Mouse (Mus musculus) neural tube, embryonic 14.5 days (tissue): ENCODE data around the gene Nek8. TPM values are rescaled to one million over a fixed set of nuclear protein-coding genes. Genes with fewer than 3 reads are reported as not detected.

Source experiments
- ATAC-seq: fragments of 200-750 bp; cut with Nextera tagmentation; 2 replicates; pipeline ENCODE4 v1.8.0; 2017; ENCODE audit warnings: low read depth, mild to moderate bottlenecking, moderate TSS enrichment, moderate library complexity
- H3K27ac ChIP-seq: fragments of 300-500 bp; sonication (generic); 2 replicates; pipeline ENCODE4 v1.5.1; 2014; ENCODE audit warnings: low read depth, mild to moderate bottlenecking, control low read depth, low read length, moderate library complexity, mixed read lengths
- H3K27me3 ChIP-seq: fragments of 300-500 bp; sonication (generic); 2 replicates; pipeline ENCODE4 v1.6.1; 2014; ENCODE audit warnings: low read length; ENCODE audit not compliant: control insufficient read depth, insufficient read depth
- H3K36me3 ChIP-seq: fragments of 300-500 bp; sonication (generic); 2 replicates; pipeline ENCODE4 v1.6.1; 2014; ENCODE audit warnings: low read length, mixed read lengths; ENCODE audit not compliant: control insufficient read depth, insufficient read depth
- H3K4me1 ChIP-seq: fragments of 300-500 bp; sonication (generic); 2 replicates; pipeline ENCODE4 v1.6.1; 2014; ENCODE audit warnings: low read length; ENCODE audit not compliant: control insufficient read depth, insufficient read depth
- H3K4me2 ChIP-seq: fragments of 300-500 bp; sonication (generic); 2 replicates; pipeline ENCODE4 v1.6.1; 2014; ENCODE audit warnings: mild to moderate bottlenecking, low read depth, low read length, control low read depth
- H3K4me3 ChIP-seq: fragments of 300-500 bp; sonication (generic); 2 replicates; pipeline ENCODE4 v1.5.1; 2014; ENCODE audit warnings: low read depth, low read length, control low read depth, mixed read lengths
- H3K9ac ChIP-seq: fragments of 300-500 bp; sonication (generic); replicated peaks from 2 replicates; pipeline ENCODE4 v1.6.1; 2014; ENCODE audit warnings: low read depth, mild to moderate bottlenecking, control low read depth, low read length, mixed read lengths
- H3K9me3 ChIP-seq: fragments of 300-500 bp; sonication (generic); 2 replicates; pipeline ENCODE4 v1.6.1; 2016; ENCODE audit warnings: low read length; ENCODE audit not compliant: control insufficient read depth
- WGBS: fragments of 180-500 bp; shearing (Covaris S2); extraction: QIAGEN DNeasy Blood & Tissue Kit; methylation state at CpG from one replicate; pipeline ENCODE4 v1.1.7; 2014; 5-methylcytosine and 5-hydroxymethylcytosine counted together
- polyA plus RNA-seq: library from polyadenylated mRNA; unstranded; fragments of >200 nt; fragmentation: Nextera tagmentation; extraction: Ambion mirVana; gene quantifications from 2 replicates; pipeline ENCODE4 v1.2.1, GENCODE M21; 2014

Nek8 gene
- polyA plus RNA-seq, 1 experiment from 2014 or later, result 3.9 TPM

GRCm38 (mm10) chr11:78205361-78206206, 29.1 kb upstream of the Nek8 start:
- peak; percentile 57; the same call in 1 of the 2 replicates for ATAC-seq
- Histone ChIP-seq H3K4me1 (peaks cover 10% of the 10 kb centered on the region; the same call in 1 of the 2 replicates), H3K4me2 (no peak overlapping the region), H3K27ac (peak overlapping the region; percentile 80), H3K9me3 (no peaks in the 10 kb centered on the region), H3K27me3 (no peaks in the 10 kb centered on the region), H3K36me3 (peaks cover 51% of the 10 kb centered on the region), H3K9ac (0 out of 2 replicates have a peak overlapping the region, but pooled peaks have one; percentile 34), H3K4me3 (no peak overlapping the region)
- WGBS, result 8% methylated on average over 13 of the region's 13 CpGs

GRCm38 (mm10) chr11:78204287-78204686, 27.8 kb upstream of the Nek8 start:
- Histone ChIP-seq H3K36me3 (peaks cover 39% of the 10 kb centered on the region), H3K4me1 (peaks cover 10% of the 10 kb centered on the region; the same call in 1 of the 2 replicates), H3K4me2 (no peak overlapping the region), H3K4me3 (no peak overlapping the region), H3K9ac (no peak overlapping the region), H3K27ac (peak overlapping the region; percentile 80), H3K9me3 (no peaks in the 10 kb centered on the region), H3K27me3 (no peaks in the 10 kb centered on the region)
- WGBS, result 45% methylated on average over 6 of the region's 6 CpGs
- no peak for ATAC-seq

GRCm38 (mm10) chr11:78202372-78202771, 25.9 kb upstream of the Nek8 start:
- H3K27me3 ChIP-seq, result no peaks in the 10 kb centered on the region
- H3K4me1 ChIP-seq, result peaks cover 10% of the 10 kb centered on the region; the same call in 1 of the 2 replicates
- H3K36me3 ChIP-seq, result peaks cover 19% of the 10 kb centered on the region
- H3K9ac ChIP-seq, result no peak overlapping the region
- H3K9me3 ChIP-seq, result no peaks in the 10 kb centered on the region
- 90% methylated on average over 3 of the region's 3 CpGs for WGBS
- H3K4me2 ChIP-seq, result no peak overlapping the region
- no peak overlapping the region for H3K27ac ChIP-seq
- ATAC-seq, result no peak
- H3K4me3 ChIP-seq, result no peak overlapping the region

GRCm38 (mm10) chr11:78195101-78195863, 18.8 kb upstream of the Nek8 start:
- Histone ChIP-seq H3K4me1 (no peaks in the 10 kb centered on the region; the same call in 1 of the 2 replicates), H3K36me3 (peaks cover 12% of the 10 kb centered on the region; the same call in 1 of the 2 replicates), H3K27me3 (no peaks in the 10 kb centered on the region), H3K4me2 (peak overlapping the region; percentile 28), H3K9me3 (no peaks in the 10 kb centered on the region), H3K9ac (no peak overlapping the region), H3K27ac (no peak overlapping the region), H3K4me3 (peak overlapping the region; percentile 18)
- 68% methylated on average over 23 of the region's 23 CpGs for WGBS
- no peak for ATAC-seq

- Histone ChIP-seq H3K27ac (no peak overlapping the region), H3K27me3 (no peaks in the 10 kb centered on the region), H3K4me2 (peak overlapping the region; percentile 28), H3K9ac (no peak overlapping the region), H3K36me3 (peaks cover 12% of the 10 kb centered on the region; the same call in 1 of the 2 replicates), H3K9me3 (no peaks in the 10 kb centered on the region), H3K4me3 (peak overlapping the region; percentile 18), H3K4me1 (peaks cover 4% of the 10 kb centered on the region; the same call in 1 of the 2 replicates)
- ATAC-seq, result peak; percentile 32; the same call in 1 of the 2 replicates
- WGBS, result 7% methylated on average over 30 of the region's 30 CpGs
These were observed 18.1 kb upstream of the Nek8 start for GRCm38 (mm10) chr11:78194411-78195100.

GRCm38 (mm10) chr11:78193113-78193512, 16.6 kb upstream of the Nek8 start, which contains the start of gene Proca1:
Proca1 (plus strand) TSS chr11:78193392.
- H3K9me3 ChIP-seq, result no peaks in the 10 kb centered on the region
- no peak within 1 kb of the TSS for H3K9ac ChIP-seq
- no peak for ATAC-seq
- peak within 1 kb of the TSS; percentile 28; the same call in 1 of the 2 replicates for H3K4me2 ChIP-seq
- peaks cover 4% of the 10 kb centered on the region; the same call in 1 of the 2 replicates for H3K4me1 ChIP-seq
- no peak within 1 kb of the TSS for H3K4me3 ChIP-seq
- no peak within 1 kb of the TSS for H3K27ac ChIP-seq
- 88% methylated on average over 1 of the region's 1 CpGs for WGBS
- H3K36me3 ChIP-seq, result peaks cover 12% of the 10 kb centered on the region; the same call in 1 of the 2 replicates
- H3K27me3 ChIP-seq, result no peaks in the 10 kb centered on the region

GRCm38 (mm10) chr11:78190041-78190440, 13.6 kb upstream of the Nek8 start:
- 75% methylated on average over 6 of the region's 6 CpGs for WGBS
- H3K9ac ChIP-seq, result no peak overlapping the region
- peak overlapping the region; percentile 42 for H3K4me2 ChIP-seq
- H3K27me3 ChIP-seq, result no peaks in the 10 kb centered on the region
- H3K36me3 ChIP-seq, result peaks cover 12% of the 10 kb centered on the region; the same call in 1 of the 2 replicates
- H3K4me1 ChIP-seq, result peaks cover 4% of the 10 kb centered on the region; the same call in 1 of the 2 replicates
- peak overlapping the region; percentile 94 for H3K27ac ChIP-seq
- no peaks in the 10 kb centered on the region for H3K9me3 ChIP-seq
- no peak for ATAC-seq
- H3K4me3 ChIP-seq, result peak overlapping the region; percentile 69

GRCm38 (mm10) chr11:78189234-78190040, 13.0 kb upstream of the Nek8 start:
- WGBS, result under 1% methylated on average over 40 of the region's 42 CpGs

More at GRCm38 (mm10) chr11:78189234-78190040, 13.0 kb upstream of the Nek8 start:
- peaks cover 12% of the 10 kb centered on the region; the same call in 1 of the 2 replicates for H3K36me3 ChIP-seq
- no peaks in the 10 kb centered on the region for H3K27me3 ChIP-seq
- H3K27ac ChIP-seq, result peak overlapping the region; percentile 94
- peak overlapping the region; percentile 84 for H3K9ac ChIP-seq
- H3K4me3 ChIP-seq, result peak overlapping the region; percentile 69
- H3K9me3 ChIP-seq, result no peaks in the 10 kb centered on the region
- H3K4me1 ChIP-seq, result peaks cover 4% of the 10 kb centered on the region; the same call in 1 of the 2 replicates
- peak; percentile 85 for ATAC-seq
- peak overlapping the region; percentile 42 for H3K4me2 ChIP-seq
